Mouse (Mus musculus): Measurements from ENCODE around the gene Trnp1. TPM values are rescaled to one million over a fixed set of nuclear protein-coding genes. Genes with fewer than 3 reads are reported as not detected.

The Trnp1 gene
- total RNA-seq (2014; rRNA removed) (25.7 and 32.1 TPM in 2 replicates), polyA plus RNA-seq (2015; fragmentation: Nextera tagmentation; extraction: Ambion mirVana) (14.3 and 17.7 TPM in 2 replicates)

GRCm38 (mm10) chr4:133498160-133498724, at the start of gene Trnp1:
Gene Trnp1, minus strand, starts transcription at chr4:133498550.
- DNase-seq: peak; percentile 89
- Histone ChIP-seq H3K27ac (ENCODE audit: low read depth, low read length) (peak within 1 kb of the TSS; percentile 45; the same call in 1 of the 2 replicates), H3K27me3 (ENCODE audit: insufficient read depth, low read length) (peaks cover 26% of the 10 kb centered on the region), H3K9me3 (ENCODE audit: low read length) (no peaks in the 10 kb centered on the region), H3K9ac (peak within 1 kb of the TSS; percentile 70), H3K4me2 (ENCODE audit: low read depth) (peak within 1 kb of the TSS; percentile 98), H3K4me3 (ENCODE audit: low read depth, low read length) (peak within 1 kb of the TSS; percentile 82), H3K36me3 (ENCODE audit: insufficient read depth) (no peaks in the 10 kb centered on the region), H3K4me1 (ENCODE audit: insufficient read depth) (0 out of 2 replicates have a peak, but pooled peaks cover 5% of the 10 kb centered on the region)
- peak; percentile 95 for ATAC-seq
- 1% methylated on average over 35 of the region's 53 CpGs for WGBS
- no peak for TF ChIP-seq CTCF (IDR thresholded peaks at IDR 0.05; ENCODE audit: low read depth)

GRCm38 (mm10) chr4:133545272-133546231, 47.2 kb upstream of the Trnp1 start, which contains the start of gene Nudc:
Gene Nudc, minus strand, starts transcription at chr4:133545996.
- peak within 1 kb of the TSS; percentile 64 for H3K4me2 ChIP-seq (ENCODE audit: low read depth)
- no peaks in the 10 kb centered on the region for H3K27me3 ChIP-seq (ENCODE audit: insufficient read depth, low read length)
- peaks cover 3% of the 10 kb centered on the region; the same call in 1 of the 2 replicates for H3K4me1 ChIP-seq (ENCODE audit: insufficient read depth)
- TF ChIP-seq CTCF (IDR thresholded peaks at IDR 0.05; ENCODE audit: low read depth): 0 out of 2 replicates have a peak, but pooled peaks have one; percentile 5
- peak within 1 kb of the TSS; percentile 74 for H3K27ac ChIP-seq (ENCODE audit: low read depth, low read length)
- H3K4me3 ChIP-seq (ENCODE audit: low read depth, low read length): peak within 1 kb of the TSS; percentile 79
- H3K9me3 ChIP-seq (ENCODE audit: low read length): no peaks in the 10 kb centered on the region
- 1% methylated on average over 68 of the region's 77 CpGs for whole genome bisulfite sequencing
- H3K36me3 ChIP-seq (ENCODE audit: insufficient read depth): peaks cover 7% of the 10 kb centered on the region
- ATAC-seq (peak; percentile 99), DNase-seq (peak; percentile 96)
- peak within 1 kb of the TSS; percentile 69 for H3K9ac ChIP-seq

- no peak overlapping the region for H3K27ac ChIP-seq (ENCODE audit: low read depth, low read length)
- no peaks in the 10 kb centered on the region for H3K27me3 ChIP-seq (ENCODE audit: insufficient read depth, low read length)
- H3K9me3 ChIP-seq (ENCODE audit: low read length): no peaks in the 10 kb centered on the region
- WGBS: 93% methylated on average over 5 of the region's 5 CpGs
- H3K4me1 ChIP-seq (ENCODE audit: insufficient read depth): no peaks in the 10 kb centered on the region
- no peak for TF ChIP-seq CTCF (IDR thresholded peaks at IDR 0.05; ENCODE audit: low read depth)
- DNase-seq (no peak), ATAC-seq (no peak)
- no peak overlapping the region for H3K4me3 ChIP-seq (ENCODE audit: low read depth, low read length)
- peaks cover 70% of the 10 kb centered on the region for H3K36me3 ChIP-seq (ENCODE audit: insufficient read depth)
- no peak overlapping the region for H3K9ac ChIP-seq
- no peak overlapping the region for H3K4me2 ChIP-seq (ENCODE audit: low read depth)
These were observed 38.3 kb upstream of the Trnp1 start for GRCm38 (mm10) chr4:133536652-133537051.

GRCm38 (mm10) chr4:133536081-133536480, 37.7 kb upstream of the Trnp1 start:
- H3K4me3 ChIP-seq (ENCODE audit: low read depth, low read length): no peak overlapping the region
- no peak for ATAC-seq
- no peak overlapping the region for H3K4me2 ChIP-seq (ENCODE audit: low read depth)
- no peak overlapping the region for H3K27ac ChIP-seq (ENCODE audit: low read depth, low read length)
- no peak for DNase-seq
- H3K27me3 ChIP-seq (ENCODE audit: insufficient read depth, low read length): no peaks in the 10 kb centered on the region
- H3K9me3 ChIP-seq (ENCODE audit: low read length): no peaks in the 10 kb centered on the region
- TF ChIP-seq CTCF (IDR thresholded peaks at IDR 0.05; ENCODE audit: low read depth): no peak
- peaks cover 74% of the 10 kb centered on the region for H3K36me3 ChIP-seq (ENCODE audit: insufficient read depth)
- H3K4me1 ChIP-seq (ENCODE audit: insufficient read depth): no peaks in the 10 kb centered on the region
- 88% methylated on average over 3 of the region's 3 CpGs for WGBS
- no peak overlapping the region for H3K9ac ChIP-seq

GRCm38 (mm10) chr4:133532777-133533176, 34.4 kb upstream of the Trnp1 start:
- Histone ChIP-seq H3K27me3 (ENCODE audit: insufficient read depth, low read length) (no peaks in the 10 kb centered on the region), H3K9me3 (ENCODE audit: low read length) (no peaks in the 10 kb centered on the region), H3K4me3 (ENCODE audit: low read depth, low read length) (no peak overlapping the region), H3K36me3 (ENCODE audit: insufficient read depth) (peaks cover 67% of the 10 kb centered on the region), H3K4me1 (ENCODE audit: insufficient read depth) (no peaks in the 10 kb centered on the region), H3K27ac (ENCODE audit: low read depth, low read length) (no peak overlapping the region), H3K9ac (no peak overlapping the region), H3K4me2 (ENCODE audit: low read depth) (no peak overlapping the region)
- ATAC-seq (no peak), DNase-seq (no peak)
- 91% methylated on average over 3 of the region's 3 CpGs for WGBS
- TF ChIP-seq CTCF (IDR thresholded peaks at IDR 0.05; ENCODE audit: low read depth): no peak

- Histone ChIP-seq H3K36me3 (ENCODE audit: insufficient read depth) (peaks cover 36% of the 10 kb centered on the region), H3K4me3 (ENCODE audit: low read depth, low read length) (no peak overlapping the region), H3K9ac (no peak overlapping the region), H3K27ac (ENCODE audit: low read depth, low read length) (no peak overlapping the region), H3K9me3 (ENCODE audit: low read length) (no peaks in the 10 kb centered on the region), H3K4me2 (ENCODE audit: low read depth) (no peak overlapping the region), H3K27me3 (ENCODE audit: insufficient read depth, low read length) (no peaks in the 10 kb centered on the region), H3K4me1 (ENCODE audit: insufficient read depth) (no peaks in the 10 kb centered on the region)
- WGBS: 73% methylated on average over 16 of the region's 16 CpGs
- DNase-seq (no peak), ATAC-seq (no peak)
- TF ChIP-seq CTCF (IDR thresholded peaks at IDR 0.05; ENCODE audit: low read depth): no peak
These were observed 29.4 kb upstream of the Trnp1 start for GRCm38 (mm10) chr4:133527788-133528187.

Measured in forebrain, postnatal 0 days (tissue).